Mouse (Mus musculus): ENCODE measurements around the gene 1700010I14Rik. TPM values are rescaled to one million over a fixed set of nuclear protein-coding genes. Genes with fewer than 3 reads are reported as not detected.

Gene 1700010I14Rik
- polyA plus RNA-seq, 1 experiment from 2014 or later: 0.52 TPM

GRCm38 (mm10) chr17:8974823-8975397 is 13.2 kb upstream of the 1700010I14Rik start:
- H3K4me2 ChIP-seq: no peak overlapping the region
- ATAC-seq (replicated peaks; ENCODE audit: insufficient number of reproducible peaks, insufficient read depth, low FRiP score, low read depth): no peak
- no peak overlapping the region for H3K9ac ChIP-seq

GRCm38 (mm10) chr17:8976745-8977144 is 11.4 kb upstream of the 1700010I14Rik start:
- H3K27me3 ChIP-seq: peaks cover 3% of the 10 kb centered on the region; the same call in 1 of the 2 replicates
- H3K4me2 ChIP-seq: no peak overlapping the region
- H3K9ac ChIP-seq: no peak overlapping the region
- no peak overlapping the region for H3K4me3 ChIP-seq
- no peak for ATAC-seq (replicated peaks; ENCODE audit: insufficient number of reproducible peaks, insufficient read depth, low FRiP score, low read depth)
- H3K36me3 ChIP-seq: no peaks in the 10 kb centered on the region
- H3K4me1 ChIP-seq (replicated peaks): 0 out of 2 replicates have a peak, but pooled peaks cover 3% of the 10 kb centered on the region
- H3K9me3 ChIP-seq (replicated peaks): no peaks in the 10 kb centered on the region
- no peak overlapping the region for H3K27ac ChIP-seq
- WGBS: 85% methylated on average over 6 of the region's 6 CpGs

More at GRCm38 (mm10) chr17:8974823-8975397, 13.2 kb upstream of the 1700010I14Rik start:
- WGBS: 66% methylated on average over 6 of the region's 6 CpGs
- Histone ChIP-seq H3K27ac (no peak overlapping the region), H3K9me3 (replicated peaks) (no peaks in the 10 kb centered on the region), H3K36me3 (no peaks in the 10 kb centered on the region), H3K4me1 (replicated peaks) (0 out of 2 replicates have a peak, but pooled peaks cover 3% of the 10 kb centered on the region), H3K4me3 (no peak overlapping the region), H3K27me3 (peaks cover 3% of the 10 kb centered on the region; the same call in 1 of the 2 replicates)

GRCm38 (mm10) chr17:8977271-8977670 is 10.9 kb upstream of the 1700010I14Rik start:
- 69% methylated on average over 2 of the region's 2 CpGs for WGBS
- H3K9me3 ChIP-seq (replicated peaks): no peaks in the 10 kb centered on the region
- H3K4me1 ChIP-seq (replicated peaks): 0 out of 2 replicates have a peak, but pooled peaks cover 3% of the 10 kb centered on the region

GRCm38 (mm10) chr17:8983576-8983975 is 4.6 kb upstream of the 1700010I14Rik start:
- 82% methylated on average over 2 of the region's 2 CpGs for WGBS
- Histone ChIP-seq H3K9ac (no peak overlapping the region), H3K36me3 (no peaks in the 10 kb centered on the region), H3K4me3 (no peak overlapping the region), H3K9me3 (replicated peaks) (no peaks in the 10 kb centered on the region), H3K4me1 (replicated peaks) (peaks cover 8% of the 10 kb centered on the region; the same call in 1 of the 2 replicates), H3K27ac (no peak overlapping the region), H3K27me3 (no peaks in the 10 kb centered on the region; the same call in 1 of the 2 replicates), H3K4me2 (no peak overlapping the region)
- no peak for ATAC-seq (replicated peaks; ENCODE audit: insufficient number of reproducible peaks, insufficient read depth, low FRiP score, low read depth)

More at GRCm38 (mm10) chr17:8977271-8977670, 10.9 kb upstream of the 1700010I14Rik start:
- H3K27me3 ChIP-seq: peaks cover 3% of the 10 kb centered on the region; the same call in 1 of the 2 replicates
- ATAC-seq (replicated peaks; ENCODE audit: insufficient number of reproducible peaks, insufficient read depth, low FRiP score, low read depth): no peak
- no peak overlapping the region for H3K4me3 ChIP-seq
- H3K9ac ChIP-seq: no peak overlapping the region
- no peaks in the 10 kb centered on the region for H3K36me3 ChIP-seq
- H3K4me2 ChIP-seq: no peak overlapping the region
- H3K27ac ChIP-seq: no peak overlapping the region

- no peaks in the 10 kb centered on the region for H3K27me3 ChIP-seq
- no peak overlapping the region for H3K9ac ChIP-seq
- H3K36me3 ChIP-seq: no peaks in the 10 kb centered on the region
- no peak overlapping the region for H3K4me3 ChIP-seq
- no peak for ATAC-seq (replicated peaks; ENCODE audit: insufficient number of reproducible peaks, insufficient read depth, low FRiP score, low read depth)
- H3K4me2 ChIP-seq: no peak overlapping the region
- H3K27ac ChIP-seq: no peak overlapping the region
- 51% methylated on average over 5 of the region's 5 CpGs for WGBS
- peaks cover 8% of the 10 kb centered on the region; the same call in 1 of the 2 replicates for H3K4me1 ChIP-seq (replicated peaks)
- no peaks in the 10 kb centered on the region for H3K9me3 ChIP-seq (replicated peaks)
Measured at GRCm38 (mm10) chr17:8985714-8986113, 2.4 kb upstream of the 1700010I14Rik start.

- H3K36me3 ChIP-seq: no peaks in the 10 kb centered on the region
- no peak overlapping the region for H3K4me2 ChIP-seq
- no peak overlapping the region for H3K4me3 ChIP-seq
- no peak overlapping the region for H3K27ac ChIP-seq
- H3K27me3 ChIP-seq: no peaks in the 10 kb centered on the region
- no peak overlapping the region for H3K9ac ChIP-seq
- no peaks in the 10 kb centered on the region for H3K9me3 ChIP-seq (replicated peaks)
- 57% methylated on average over 2 of the region's 2 CpGs for WGBS
- no peak for ATAC-seq (replicated peaks; ENCODE audit: insufficient number of reproducible peaks, insufficient read depth, low FRiP score, low read depth)
- peaks cover 8% of the 10 kb centered on the region; the same call in 1 of the 2 replicates for H3K4me1 ChIP-seq (replicated peaks)
Measured at GRCm38 (mm10) chr17:8986551-8986950, 1.6 kb upstream of the 1700010I14Rik start.

GRCm38 (mm10) chr17:8987369-8987768 is 764 bp upstream of the 1700010I14Rik start:
- no peaks in the 10 kb centered on the region for H3K36me3 ChIP-seq
- H3K4me1 ChIP-seq (replicated peaks): peaks cover 8% of the 10 kb centered on the region; the same call in 1 of the 2 replicates
- no peak for ATAC-seq (replicated peaks; ENCODE audit: insufficient number of reproducible peaks, insufficient read depth, low FRiP score, low read depth)
- H3K27me3 ChIP-seq: no peaks in the 10 kb centered on the region
- no peak overlapping the region for H3K9ac ChIP-seq
- no peak overlapping the region for H3K4me2 ChIP-seq
- 76% methylated on average over 5 of the region's 5 CpGs for WGBS
- no peak overlapping the region for H3K27ac ChIP-seq
- no peaks in the 10 kb centered on the region for H3K9me3 ChIP-seq (replicated peaks)
- H3K4me3 ChIP-seq: no peak overlapping the region

- Histone ChIP-seq H3K27ac (no peak overlapping the region), H3K4me1 (replicated peaks) (peaks cover 8% of the 10 kb centered on the region; the same call in 1 of the 2 replicates), H3K27me3 (no peaks in the 10 kb centered on the region), H3K36me3 (no peaks in the 10 kb centered on the region), H3K4me3 (no peak overlapping the region), H3K9ac (no peak overlapping the region), H3K4me2 (no peak overlapping the region), H3K9me3 (replicated peaks) (no peaks in the 10 kb centered on the region)
- ATAC-seq (replicated peaks; ENCODE audit: insufficient number of reproducible peaks, insufficient read depth, low FRiP score, low read depth): no peak
- WGBS: 28% methylated on average over 8 of the region's 8 CpGs
Measured at GRCm38 (mm10) chr17:8991160-8991559, 3.0 kb downstream of the 1700010I14Rik start.

- no peak for ATAC-seq (replicated peaks; ENCODE audit: insufficient number of reproducible peaks, insufficient read depth, low FRiP score, low read depth)
- no peaks in the 10 kb centered on the region for H3K36me3 ChIP-seq
- no peaks in the 10 kb centered on the region for H3K27me3 ChIP-seq
- H3K27ac ChIP-seq: no peak overlapping the region
- H3K9ac ChIP-seq: no peak overlapping the region
- H3K4me2 ChIP-seq: no peak overlapping the region
- H3K9me3 ChIP-seq (replicated peaks): no peaks in the 10 kb centered on the region
- H3K4me1 ChIP-seq (replicated peaks): no peaks in the 10 kb centered on the region
- WGBS: 67% methylated on average over 1 of the region's 1 CpGs
- H3K4me3 ChIP-seq: no peak overlapping the region
Measured at GRCm38 (mm10) chr17:8995344-8995743, 7.2 kb downstream of the 1700010I14Rik start.

- Histone ChIP-seq H3K4me2 (no peak overlapping the region), H3K27ac (no peak overlapping the region), H3K36me3 (no peaks in the 10 kb centered on the region), H3K9ac (no peak overlapping the region), H3K4me3 (no peak overlapping the region), H3K9me3 (replicated peaks) (no peaks in the 10 kb centered on the region), H3K4me1 (replicated peaks) (no peaks in the 10 kb centered on the region), H3K27me3 (no peaks in the 10 kb centered on the region)
- WGBS: 68% methylated on average over 4 of the region's 4 CpGs
- ATAC-seq (replicated peaks; ENCODE audit: insufficient number of reproducible peaks, insufficient read depth, low FRiP score, low read depth): no peak
Measured at GRCm38 (mm10) chr17:9002438-9002837, 14.3 kb downstream of the 1700010I14Rik start.

- ATAC-seq (replicated peaks; ENCODE audit: insufficient number of reproducible peaks, insufficient read depth, low FRiP score, low read depth): no peak
- no peaks in the 10 kb centered on the region for H3K27me3 ChIP-seq
- H3K9ac ChIP-seq: no peak overlapping the region
- H3K4me3 ChIP-seq: no peak overlapping the region
- WGBS: 66% methylated on average over 4 of the region's 4 CpGs
- no peaks in the 10 kb centered on the region for H3K9me3 ChIP-seq (replicated peaks)
- H3K4me2 ChIP-seq: no peak overlapping the region
- H3K4me1 ChIP-seq (replicated peaks): no peaks in the 10 kb centered on the region
- H3K27ac ChIP-seq: no peak overlapping the region
- H3K36me3 ChIP-seq: no peaks in the 10 kb centered on the region
Measured at GRCm38 (mm10) chr17:9004516-9004915, 16.4 kb downstream of the 1700010I14Rik start.
